Mouse (Mus musculus): Measurements from ENCODE around the gene Eya2.

- no peak for TF ChIP-seq GATA2 (IDR thresholded peaks at IDR 0.05; ENCODE audit: borderline replicate concordance, low read depth, low read length)
- TF ChIP-seq TAL1 (conservative IDR thresholded peaks at IDR 0.05; ENCODE audit: low read depth, low read length): no peak
Measured at GRCm38 (mm10) chr2:165757799-165758198, 163.0 kb downstream of the Eya2 start.

All from G1E (cell line).